Mouse (Mus musculus) lung, postnatal 0 days (tissue): ENCODE results near the gene Rad51b.

ENCODE experiments used
- CTCF ChIP-seq: IDR thresholded peaks from 2 replicates; pipeline ENCODE4 v1.5.1; 2016; ENCODE audit warnings: antibody characterized with exemption, mild to moderate bottlenecking
- EP300 ChIP-seq: IDR thresholded peaks from 2 replicates; pipeline ENCODE4 v1.6.1; 2016; ENCODE audit warnings: antibody characterized with exemption, mild to moderate bottlenecking, control low read depth

DNA sequence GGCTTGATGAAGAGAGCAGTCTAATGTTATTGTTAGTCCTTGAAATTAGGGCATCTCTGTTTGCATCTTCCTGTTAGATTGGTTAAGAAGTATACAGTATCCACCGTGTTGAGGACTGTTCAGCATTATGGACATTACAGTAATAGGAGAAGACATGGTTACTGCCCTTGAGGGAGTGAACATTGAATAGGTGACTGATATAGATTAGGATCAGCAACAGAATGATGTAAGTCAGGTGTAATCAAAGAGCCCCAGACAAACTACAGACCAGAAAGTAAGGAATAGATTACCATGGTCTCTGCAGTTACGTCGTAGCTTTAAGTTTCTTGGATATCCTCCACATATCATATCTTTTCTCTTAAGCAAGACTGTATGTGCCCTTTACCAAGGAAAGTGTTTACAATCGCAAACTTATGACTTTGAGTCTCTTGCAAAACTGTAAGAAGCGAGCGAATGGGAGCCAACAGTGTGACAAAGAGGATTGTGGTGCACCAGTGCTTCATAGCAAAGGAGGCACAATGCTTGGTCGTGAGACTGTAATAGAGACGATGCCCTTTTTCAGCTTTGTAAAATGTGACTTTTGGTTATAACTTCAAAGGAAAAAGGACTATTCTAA is 263.1 kb downstream of the Rad51b start:
- TF ChIP-seq CTCF (no peak), EP300 (no peak)
